Mouse (Mus musculus): ENCODE data around the gene Oit3. TPM values are rescaled to one million over a fixed set of nuclear protein-coding genes. Genes with fewer than 3 reads are reported as not detected.

Oit3 gene
- 0.14 and 0.80 TPM in 2 replicates for polyA plus RNA-seq (2012; rRNA removed; ENCODE audit: low replicate concordance)

GRCm38 (mm10) chr10:59441735-59442134 is at the start of gene Oit3:
Oit3 (minus strand) TSS chr10:59441778.

GRCm38 (mm10) chr10:59402899-59403792 is 38.4 kb downstream of the Oit3 start, which contains the start of gene Pla2g12b:
Pla2g12b (plus strand) TSS chr10:59403660.

GRCm38 (mm10) chr10:59395461-59395860 is 46.1 kb downstream of the Oit3 start, which contains the start of gene Gm10273:
Gm10273 (plus strand) TSS chr10:59395632.

Other genes starting within 250 kb of the Oit3 start
- gene Sept10, start 219.9 kb downstream of the Oit3 start, polyA plus RNA-seq (2012; rRNA removed; ENCODE audit: low replicate concordance): 6.7 and 13.1 TPM in 2 replicates
- gene Sowahc, start 219.8 kb downstream of the Oit3 start, polyA plus RNA-seq (2012; rRNA removed; ENCODE audit: low replicate concordance): 9.8 and 13.0 TPM in 2 replicates
- gene P4ha1, start 118.5 kb downstream of the Oit3 start, polyA plus RNA-seq (2012; rRNA removed; ENCODE audit: low replicate concordance): 8.8 and 18.6 TPM in 2 replicates
- 4.4 and 37.2 TPM in 2 replicates for gene Gm10273, start 46.1 kb downstream of the Oit3 start, polyA plus RNA-seq (2012; rRNA removed; ENCODE audit: low replicate concordance)
- not detected in 2 replicates for gene Pla2g12b, start 38.1 kb downstream of the Oit3 start, polyA plus RNA-seq (2012; rRNA removed; ENCODE audit: low replicate concordance)
- not detected in 2 replicates for gene Gm10322, start 174.3 kb upstream of the Oit3 start, polyA plus RNA-seq (2012; rRNA removed; ENCODE audit: low replicate concordance)
- 9.0 and 10.1 TPM in 2 replicates for gene Mcu, start 174.9 kb upstream of the Oit3 start, polyA plus RNA-seq (2012; rRNA removed; ENCODE audit: low replicate concordance)